Mouse (Mus musculus) kidney, adult 2 months (tissue): ENCODE results near the gene Sfmbt1.

Experiments used
- CTCF ChIP-seq: fragments of 200-500 bp; conservative IDR thresholded peaks from 2 replicates; pipeline ENCODE4 v1.5.1; 2011; ENCODE audit warnings: low read depth, mild to moderate bottlenecking, control low read depth, low read length, moderate library complexity, mixed read lengths; ENCODE audit not compliant: insufficient read depth, insufficient read length
- POLR2A ChIP-seq: fragments of 200-500 bp; IDR thresholded peaks from one replicate; pipeline ENCODE4 v1.6.1; 2011; ENCODE audit warnings: low read depth, low read length, control low read depth

- TF ChIP-seq POLR2A (no peak), CTCF (no peak)
Observed at GRCm38 (mm10) chr14:30827480-30827879, 112.8 kb downstream of the Sfmbt1 start.
